Mouse (Mus musculus) gastrocnemius, postnatal 25 days (tissue): Measurements from ENCODE around the gene Scn1b. TPM values are rescaled to one million over a fixed set of nuclear protein-coding genes. Genes with fewer than 3 reads are reported as not detected.

Source experiments
- DNase-seq: peaks from one replicate; pipeline ENCODE4 v3.0.0; 2022
- total RNA-seq, 2 experiments: library from RNA; stranded (reverse); gene quantifications; 1 replicate in 1 of 2; 2 replicates in 1 of 2; pipeline ENCODE4 v1.2.3; 2021

Scn1b gene
- total RNA-seq, 2 experiments from 2014 or later = 787 to 821 TPM

GRCm38 (mm10) chr7:31086175-31086755 lies 40.5 kb downstream of the Scn1b start:
- DNase-seq = no peak

- peak; percentile 76 for DNase-seq
Measured at GRCm38 (mm10) chr7:31085171-31085570, 41.6 kb downstream of the Scn1b start.

- DNase-seq = no peak
Measured at GRCm38 (mm10) chr7:31084140-31084539, 42.7 kb downstream of the Scn1b start.

GRCm38 (mm10) chr7:31082831-31083588 lies 43.8 kb downstream of the Scn1b start:
- DNase-seq = peak; percentile 93

- no peak for DNase-seq
Measured at GRCm38 (mm10) chr7:31082106-31082505, 44.7 kb downstream of the Scn1b start.

GRCm38 (mm10) chr7:31081106-31081505 lies 45.7 kb downstream of the Scn1b start:
- no peak for DNase-seq

GRCm38 (mm10) chr7:31080611-31081010 lies 46.2 kb downstream of the Scn1b start:
- no peak for DNase-seq

GRCm38 (mm10) chr7:31079670-31080069 lies 47.1 kb downstream of the Scn1b start:
- no peak for DNase-seq

- no peak for DNase-seq
Measured at GRCm38 (mm10) chr7:31077885-31078445, 48.8 kb downstream of the Scn1b start.

- DNase-seq = no peak
Measured at GRCm38 (mm10) chr7:31077470-31077869, 49.3 kb downstream of the Scn1b start.

- no peak for DNase-seq
Measured at GRCm38 (mm10) chr7:31076492-31076891, 50.3 kb downstream of the Scn1b start, which contains the start of gene Fxyd3. TSS of gene Fxyd3 (minus strand) at chr7:31076704.

GRCm38 (mm10) chr7:31074713-31075069 lies 52.1 kb downstream of the Scn1b start:
- DNase-seq = no peak

- DNase-seq = no peak
Measured at GRCm38 (mm10) chr7:31074061-31074712, 52.6 kb downstream of the Scn1b start.

- DNase-seq = no peak
Measured at GRCm38 (mm10) chr7:31073546-31073945, 53.3 kb downstream of the Scn1b start.

GRCm38 (mm10) chr7:31072326-31072725 lies 54.5 kb downstream of the Scn1b start:
- DNase-seq = no peak

- no peak for DNase-seq
Measured at GRCm38 (mm10) chr7:31070324-31070723, 56.5 kb downstream of the Scn1b start.

GRCm38 (mm10) chr7:31069491-31069890 lies 57.3 kb downstream of the Scn1b start:
- DNase-seq = no peak

GRCm38 (mm10) chr7:31067836-31068235 lies 59.0 kb downstream of the Scn1b start:
- DNase-seq = peak; percentile 54

Other genes with a start within 250 kb of the Scn1b start
- under 1 TPM; 0.13 to 0.23 TPM for gene Cd22, start 246.7 kb downstream of the Scn1b start, total RNA-seq
- 1 to 10 TPM; 1.1 to 1.8 TPM for gene Mag, start 212.1 kb downstream of the Scn1b start, total RNA-seq
- not detected for gene Hamp2, start 202.3 kb downstream of the Scn1b start, total RNA-seq
- gene Hamp, start 183.0 kb downstream of the Scn1b start, total RNA-seq = not detected
- gene Usf2, start 170.2 kb downstream of the Scn1b start, total RNA-seq = 10 to 100 TPM; 69.6 to 85.0 TPM
- 1 to 10 TPM in 1 of 2 experiments, under 1 TPM in 1; 0.69 to 1.1 TPM for gene Lsr, start 153.5 kb downstream of the Scn1b start, total RNA-seq
- gene Fam187b, start 153.2 kb downstream of the Scn1b start, total RNA-seq = not detected
- gene Fxyd5, start 84.5 kb downstream of the Scn1b start, total RNA-seq = 10 to 100 TPM in 1 of 2 experiments, 1 to 10 TPM in 1; 9.5 to 13.6 TPM
- gene Fxyd7, start 75.5 kb downstream of the Scn1b start, total RNA-seq = 1 to 10 TPM; 1.9 to 2.1 TPM
- gene Fxyd1, start 69.8 kb downstream of the Scn1b start, total RNA-seq = 1,000 to 10,000 TPM; 1,050 to 1,262 TPM
- gene Lgi4, start 67.7 kb downstream of the Scn1b start, total RNA-seq = 1 to 10 TPM; 4.1 to 5.4 TPM
- gene Fxyd3, start 50.3 kb downstream of the Scn1b start, total RNA-seq = 1 to 10 TPM; 1.7 to 3.2 TPM
- 10 to 100 TPM; 15.5 to 17.3 TPM for gene Hpn, start 11.7 kb downstream of the Scn1b start, total RNA-seq
- 10 to 100 TPM; 40.5 to 41.2 TPM for gene Gramd1a, start 28.9 kb upstream of the Scn1b start, total RNA-seq
- gene Scgb2b2, start 163.5 kb upstream of the Scn1b start, total RNA-seq = not detected
- not detected for gene Scgb1b2, start 164.8 kb upstream of the Scn1b start, total RNA-seq
- gene Scgb2b3, start 235.1 kb upstream of the Scn1b start, total RNA-seq = not detected
- not detected for gene Scgb1b3, start 248.6 kb upstream of the Scn1b start, total RNA-seq